Mouse (Mus musculus) bone marrow macrophage, adult 2 months (primary cell): ENCODE results near the gene Abat. TPM values are rescaled to one million over a fixed set of nuclear protein-coding genes. Genes with fewer than 3 reads are reported as not detected.

Experiments
- H3K27ac ChIP-seq: 2 replicates; pipeline ENCODE4 v1.5.1; 2012; ENCODE audit warnings: low read depth, low read length; ENCODE audit not compliant: insufficient read depth
- H3K4me1 ChIP-seq: 2 replicates; pipeline ENCODE4 v1.6.1; 2012; ENCODE audit warnings: low read length; ENCODE audit not compliant: control insufficient read depth, insufficient read depth
- H3K4me3 ChIP-seq: 2 replicates; pipeline ENCODE4 v1.5.1; 2012; ENCODE audit warnings: mild to moderate bottlenecking, low read length, moderate library complexity; ENCODE audit not compliant: insufficient read depth
- CTCF ChIP-seq: IDR thresholded peaks from 2 replicates; pipeline ENCODE4 v1.5.1; 2012; ENCODE audit warnings: low read depth, mild to moderate bottlenecking, low read length, moderate library complexity
- POLR2A ChIP-seq: IDR thresholded peaks from 2 replicates; pipeline ENCODE4 v1.6.1; 2012; ENCODE audit warnings: mild to moderate bottlenecking, low read depth, low read length, borderline replicate concordance
- polyA plus RNA-seq: library from polyadenylated mRNA; stranded (reverse); fragments of >200 nt; gene quantifications from 2 replicates; pipeline ENCODE4 v1.2.4, GENCODE M21; 2012; ENCODE audit not compliant: missing spikeins, insufficient read depth, insufficient read length

Abat gene
- polyA plus RNA-seq, 1 experiment: not detected

DNA sequence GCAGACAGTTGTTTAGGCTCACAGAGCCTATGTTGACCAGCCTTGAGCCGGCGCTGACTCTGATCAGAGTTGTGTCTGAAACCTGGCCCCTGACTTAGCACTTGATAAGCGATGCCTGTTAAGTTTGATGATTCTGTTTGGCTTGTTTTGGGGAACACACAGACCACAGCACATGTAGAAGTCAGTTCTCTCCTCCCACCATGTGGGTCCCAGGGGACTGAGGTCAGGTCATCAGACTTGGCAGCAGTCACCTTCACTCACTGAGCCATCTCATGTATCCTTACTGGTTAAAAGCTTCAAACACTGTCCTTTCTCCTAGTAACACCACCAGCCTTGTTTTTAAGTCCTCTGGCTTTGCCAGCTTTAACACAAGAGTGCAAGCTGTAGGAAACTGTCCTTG, 136.8 kb downstream of the Abat start:
- Histone ChIP-seq H3K4me1 (no peaks in the 10 kb centered on the region), H3K4me3 (no peak overlapping the region), H3K27ac (no peak overlapping the region)
- TF ChIP-seq CTCF (no peak), POLR2A (no peak)

GRCm38 (mm10) chr16:8655108-8655507, 141.9 kb downstream of the Abat start:
- H3K4me3 ChIP-seq: no peak overlapping the region
- no peak overlapping the region for H3K27ac ChIP-seq
- no peaks in the 10 kb centered on the region for H3K4me1 ChIP-seq
- TF ChIP-seq CTCF (no peak), POLR2A (no peak)

DNA sequence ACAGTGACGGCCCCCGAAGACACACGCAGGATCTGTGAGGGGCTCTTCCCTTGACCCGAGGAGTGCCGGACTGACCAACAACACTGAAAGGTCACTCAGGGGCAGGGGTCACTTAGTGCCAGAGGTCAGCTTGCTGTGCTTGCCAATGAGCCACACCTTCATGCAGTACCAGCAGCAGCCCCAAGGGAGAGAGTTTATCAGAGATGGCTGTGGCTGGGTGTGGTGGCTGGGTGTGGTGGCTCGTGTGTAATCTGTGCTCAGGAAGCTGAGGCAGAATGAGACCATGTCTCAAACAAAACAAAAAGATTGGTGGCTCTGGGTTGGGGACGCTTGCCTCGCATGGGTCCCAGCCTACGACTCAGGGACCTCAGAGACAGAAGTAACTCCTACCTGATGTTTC, 142.4 kb downstream of the Abat start:
- Histone ChIP-seq H3K4me1 (no peaks in the 10 kb centered on the region), H3K27ac (no peak overlapping the region), H3K4me3 (no peak overlapping the region)
- no peak for TF ChIP-seq CTCF
- no peak for TF ChIP-seq POLR2A

DNA sequence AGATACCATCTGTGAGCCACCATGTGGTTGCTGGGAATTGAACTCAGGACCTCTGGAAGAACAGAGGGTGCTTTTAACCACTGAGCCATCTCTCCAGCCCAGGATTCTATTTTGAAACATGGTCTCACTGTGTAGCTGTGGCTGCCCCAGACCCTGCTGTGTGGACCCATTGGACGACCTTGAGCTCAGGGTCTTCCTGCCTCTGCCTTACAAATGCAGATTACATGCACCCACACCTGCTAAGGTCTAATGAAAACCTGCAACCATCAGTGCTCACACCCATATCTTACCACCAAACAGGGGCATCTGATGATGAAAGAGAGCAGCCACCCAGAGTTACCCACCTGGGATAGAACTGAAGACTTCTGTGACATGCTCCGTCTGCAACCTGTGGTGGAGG, 143.0 kb downstream of the Abat start:
- Histone ChIP-seq H3K27ac (no peak overlapping the region), H3K4me3 (no peak overlapping the region), H3K4me1 (no peaks in the 10 kb centered on the region)
- TF ChIP-seq CTCF (no peak), POLR2A (no peak)

GRCm38 (mm10) chr16:8658349-8658748, 145.1 kb downstream of the Abat start:
- no peak overlapping the region for H3K4me3 ChIP-seq
- TF ChIP-seq POLR2A (no peak), CTCF (no peak)
- no peak overlapping the region for H3K27ac ChIP-seq
- peaks cover 8% of the 10 kb centered on the region for H3K4me1 ChIP-seq

GRCm38 (mm10) chr16:8658764-8659163, 145.5 kb downstream of the Abat start:
- Histone ChIP-seq H3K4me3 (no peak overlapping the region), H3K27ac (no peak overlapping the region), H3K4me1 (peaks cover 8% of the 10 kb centered on the region)
- TF ChIP-seq CTCF: no peak
- TF ChIP-seq POLR2A: no peak

DNA sequence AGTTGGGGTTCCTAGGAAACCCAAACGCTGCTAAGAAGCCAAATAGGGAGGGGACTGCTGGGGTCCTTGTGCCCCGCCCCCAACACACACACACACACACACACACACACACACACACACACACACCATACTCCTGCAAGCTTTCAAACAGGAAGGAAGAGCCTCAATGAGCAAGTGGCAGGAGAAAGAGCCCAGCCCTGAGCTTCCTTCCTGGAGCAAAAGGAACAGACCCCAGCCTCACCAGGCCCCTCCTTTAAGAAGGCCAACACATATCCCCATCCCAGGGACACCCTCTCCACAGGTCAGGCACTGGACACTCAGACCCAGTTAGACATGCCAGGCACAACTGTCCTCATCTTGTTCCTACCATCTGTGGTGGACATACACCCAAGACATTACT, 149.8 kb downstream of the Abat start:
- H3K27ac ChIP-seq: no peak overlapping the region
- TF ChIP-seq CTCF: no peak
- no peak for TF ChIP-seq POLR2A
- peaks cover 31% of the 10 kb centered on the region for H3K4me1 ChIP-seq
- no peak overlapping the region for H3K4me3 ChIP-seq

DNA sequence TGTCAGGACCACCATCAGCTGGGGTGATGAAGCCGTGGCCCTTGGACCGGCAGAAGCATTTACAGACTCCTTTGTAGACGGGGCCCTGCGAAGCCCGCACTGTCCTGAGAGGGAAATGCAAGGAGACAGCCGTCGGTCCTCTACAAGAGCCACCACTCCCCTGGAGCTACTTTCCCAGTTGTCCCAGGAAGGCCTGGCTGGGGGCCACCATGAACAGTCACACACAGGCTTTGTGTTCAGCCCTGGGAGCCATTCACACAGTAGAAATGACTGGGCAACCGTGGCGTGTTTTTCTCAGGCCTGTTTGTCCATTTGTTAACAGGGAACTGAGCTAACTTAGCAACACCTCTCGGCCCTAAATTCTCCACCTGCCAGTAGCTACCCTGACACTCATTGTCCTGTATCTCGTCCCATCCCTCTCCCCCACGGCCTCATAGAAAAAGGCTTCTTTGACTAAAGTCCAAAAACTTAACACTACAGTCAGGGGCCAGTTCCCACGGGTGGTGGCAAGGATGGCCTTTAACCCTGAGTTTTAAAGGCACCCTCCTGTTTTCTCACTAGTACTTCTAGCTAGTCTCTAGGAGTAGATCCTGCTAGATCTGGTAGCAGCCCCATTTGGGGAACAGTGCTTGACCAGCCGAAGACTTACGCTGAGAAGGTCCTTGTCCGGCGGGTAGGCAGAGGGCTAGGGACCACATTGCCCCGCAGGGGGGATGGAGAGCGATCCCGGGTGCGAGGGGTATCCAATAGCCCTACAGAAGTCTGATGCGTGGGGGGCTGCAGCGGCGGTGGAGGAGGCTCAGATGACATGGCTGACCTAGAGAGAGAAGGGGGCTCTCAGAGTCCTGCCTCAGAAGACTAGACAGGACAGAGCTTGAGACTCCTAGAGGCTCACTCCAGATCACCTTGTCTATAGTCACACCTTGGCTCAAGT, 150.6 kb downstream of the Abat start:
- no peak overlapping the region for H3K4me3 ChIP-seq
- H3K27ac ChIP-seq: no peak overlapping the region
- H3K4me1 ChIP-seq: peaks cover 33% of the 10 kb centered on the region
- no peak for TF ChIP-seq POLR2A
- no peak for TF ChIP-seq CTCF

DNA sequence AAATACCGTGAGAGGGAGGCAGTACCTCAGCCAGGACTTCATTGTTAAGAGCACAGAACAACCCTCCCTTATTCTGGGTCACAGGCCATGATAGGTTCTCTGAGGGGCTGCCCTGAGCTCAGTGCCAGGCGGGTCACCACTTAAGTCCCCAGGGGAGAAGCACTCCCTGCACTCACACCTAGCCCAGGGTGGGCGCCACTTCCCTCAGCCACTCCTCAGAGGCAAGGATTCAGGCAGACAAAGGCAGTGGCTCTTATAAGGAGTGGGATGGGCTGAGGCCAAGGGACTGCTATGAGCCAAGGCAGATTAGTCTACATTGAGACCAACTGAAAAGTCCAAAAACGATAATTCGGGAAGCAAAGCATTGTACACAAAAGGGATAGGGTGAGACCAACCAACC, 152.1 kb downstream of the Abat start:
- peaks cover 40% of the 10 kb centered on the region for H3K4me1 ChIP-seq
- no peak for TF ChIP-seq CTCF
- no peak for TF ChIP-seq POLR2A
- no peak overlapping the region for H3K4me3 ChIP-seq
- H3K27ac ChIP-seq: no peak overlapping the region

DNA sequence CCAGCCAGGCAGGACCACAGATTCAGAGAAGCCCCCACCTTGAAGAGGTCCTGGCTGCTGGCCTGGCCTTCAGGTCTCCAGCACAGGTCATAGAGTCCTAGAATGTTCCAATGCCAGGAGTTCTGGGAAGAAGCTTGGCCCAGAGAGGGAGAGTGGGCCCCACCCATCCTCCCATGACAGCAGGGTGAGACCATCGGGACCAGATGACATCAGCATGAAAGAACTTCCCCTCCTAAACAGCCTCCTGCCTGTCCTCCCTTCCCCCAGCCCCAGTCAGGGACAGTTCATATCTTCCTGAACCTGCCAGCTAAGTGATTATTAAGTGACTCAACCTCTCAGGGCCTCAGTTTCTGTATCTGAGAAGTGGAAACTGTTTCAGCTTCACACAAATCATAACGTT, 153.2 kb downstream of the Abat start:
- no peak for TF ChIP-seq POLR2A
- TF ChIP-seq CTCF: no peak
- Histone ChIP-seq H3K4me3 (no peak overlapping the region), H3K4me1 (peaks cover 46% of the 10 kb centered on the region), H3K27ac (peak overlapping the region; percentile 58)
